Mouse (Mus musculus) myocyte (in vitro differentiated cells): Measurements from ENCODE around the gene Hao2.

Source experiments
- POLR2A ChIP-seq: IDR thresholded peaks from one replicate; pipeline ENCODE4 v1.6.1; 2011; ENCODE audit warnings: low read depth, mild to moderate bottlenecking, control low read depth, moderate library complexity; ENCODE audit not compliant: insufficient read length
- POLR2AphosphoS2 ChIP-seq: IDR thresholded peaks from one replicate; pipeline ENCODE4 v1.6.1; 2011; ENCODE audit warnings: low read depth, control low read depth; ENCODE audit not compliant: insufficient read length
- REST ChIP-seq: IDR thresholded peaks from one replicate; pipeline ENCODE4 v1.6.1; 2011; ENCODE audit warnings: mild to moderate bottlenecking, control low read depth, moderate library complexity; ENCODE audit not compliant: insufficient read depth, insufficient read length
- TCF12 ChIP-seq: IDR thresholded peaks from one replicate; pipeline ENCODE4 v1.6.1; 2011; ENCODE audit warnings: mild to moderate bottlenecking, control low read depth; ENCODE audit not compliant: poor library complexity, insufficient read depth, severe bottlenecking

DNA sequence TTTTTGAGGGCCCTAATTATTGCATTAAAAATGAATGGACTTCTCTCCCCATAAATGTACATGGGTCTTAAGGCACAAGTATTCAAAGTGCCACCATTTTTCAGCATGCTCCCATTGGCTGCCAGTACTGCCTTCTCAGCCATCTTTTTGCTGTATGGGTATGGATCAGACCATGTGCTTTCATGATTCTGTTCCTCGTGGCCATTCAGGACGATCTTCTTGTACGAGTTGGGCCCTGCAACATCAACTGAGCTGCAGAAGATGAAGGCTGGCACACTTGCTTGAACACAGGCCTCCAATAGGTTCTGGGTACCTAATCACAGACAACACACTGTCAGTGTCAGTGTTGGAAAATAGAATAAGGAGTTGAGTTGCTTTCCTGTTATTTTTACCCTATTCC lies 40.0 kb downstream of the Hao2 start:
- TF ChIP-seq POLR2A = no peak
- no peak for TF ChIP-seq REST
- TF ChIP-seq POLR2AphosphoS2 = no peak
- TF ChIP-seq TCF12 = no peak
